Mouse (Mus musculus) kidney, postnatal 4 days (tissue): Measurements from ENCODE around the gene Tdrd6.

Experiments
- DNase-seq, 2 experiments: peaks; one replicate each; pipeline ENCODE4 v3.0.0; 2021; ENCODE audit warnings: mixed read lengths in 2 of 2

Tdrd6 gene

DNA sequence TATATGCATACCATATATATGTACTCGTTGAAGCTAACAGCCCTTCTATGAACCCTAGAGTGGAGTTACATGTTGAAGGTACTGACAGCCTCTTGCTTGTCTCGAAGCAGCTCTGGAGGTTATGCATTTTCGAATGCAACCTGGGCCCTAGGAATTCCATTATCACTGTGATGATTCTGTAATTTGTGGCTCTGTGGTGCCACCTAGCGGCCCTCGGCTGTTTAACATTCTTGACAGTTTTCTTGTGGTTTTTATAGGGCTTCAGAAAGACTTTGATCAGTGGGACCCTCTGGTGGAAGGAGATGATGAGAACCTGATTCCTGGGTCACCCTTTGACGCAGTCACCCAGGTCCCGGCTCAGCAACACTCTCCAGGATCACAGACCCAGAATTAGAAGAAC is 18.5 kb downstream of the Tdrd6 start:
- peak; percentile 77 to 78 for DNase-seq

DNA sequence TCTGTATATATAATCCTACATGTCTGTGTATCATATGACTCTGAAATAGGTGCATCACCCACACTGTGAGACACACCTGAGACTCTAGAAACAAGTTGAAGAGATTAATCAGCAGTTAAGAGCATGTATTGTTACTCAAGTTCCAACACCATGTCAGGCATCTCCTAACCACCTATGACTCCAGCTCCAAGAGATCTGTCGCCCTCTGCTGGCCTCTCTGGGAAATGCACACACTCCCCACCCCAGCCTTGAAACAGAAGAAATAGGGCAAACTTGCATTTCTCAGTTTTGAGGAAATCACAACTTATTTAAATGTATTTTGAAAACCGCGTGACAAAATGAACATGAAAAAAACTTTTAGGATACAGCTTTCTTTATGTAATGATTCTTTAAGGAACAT is 23.4 kb downstream of the Tdrd6 start:
- DNase-seq, result peak; percentile 88

DNA sequence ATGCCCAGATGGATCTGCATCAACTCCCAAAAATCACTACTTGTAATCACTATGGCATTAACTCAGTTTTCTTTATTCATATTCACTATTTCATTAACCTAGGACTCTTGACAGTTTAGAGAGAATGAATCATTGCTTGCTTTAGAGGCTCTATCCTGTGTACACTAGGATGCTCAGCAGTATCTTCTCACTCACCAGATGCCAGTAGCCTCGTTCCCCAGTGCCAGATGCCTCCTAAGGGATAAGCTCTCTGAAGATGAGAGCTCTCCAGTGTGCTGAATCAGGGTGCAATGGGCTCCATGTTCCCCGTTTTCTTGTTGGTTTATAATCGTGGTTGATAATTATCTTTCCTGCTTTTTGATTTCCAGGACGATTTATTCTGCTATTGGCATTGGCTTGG is 31.4 kb downstream of the Tdrd6 start:
- DNase-seq, result no peak

DNA sequence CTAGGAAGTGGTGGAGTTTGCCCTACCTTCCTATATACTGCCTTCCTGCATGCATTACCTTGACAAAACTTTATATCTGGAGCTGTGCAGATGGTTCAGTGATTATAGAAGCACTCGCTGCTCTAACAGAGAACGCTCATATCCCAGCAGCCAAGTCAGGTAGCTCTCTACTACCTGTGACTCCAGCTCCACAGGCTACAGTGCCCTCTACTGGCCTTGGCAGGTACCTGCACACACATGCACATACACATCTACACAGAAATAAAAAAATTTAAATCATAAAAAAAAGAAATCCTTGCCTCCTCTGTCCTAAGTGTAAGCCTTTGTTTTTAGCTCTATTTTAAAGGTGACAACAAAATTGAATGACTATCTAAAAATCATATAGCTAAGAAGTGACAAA is 32.4 kb downstream of the Tdrd6 start:
- DNase-seq, result no peak

DNA sequence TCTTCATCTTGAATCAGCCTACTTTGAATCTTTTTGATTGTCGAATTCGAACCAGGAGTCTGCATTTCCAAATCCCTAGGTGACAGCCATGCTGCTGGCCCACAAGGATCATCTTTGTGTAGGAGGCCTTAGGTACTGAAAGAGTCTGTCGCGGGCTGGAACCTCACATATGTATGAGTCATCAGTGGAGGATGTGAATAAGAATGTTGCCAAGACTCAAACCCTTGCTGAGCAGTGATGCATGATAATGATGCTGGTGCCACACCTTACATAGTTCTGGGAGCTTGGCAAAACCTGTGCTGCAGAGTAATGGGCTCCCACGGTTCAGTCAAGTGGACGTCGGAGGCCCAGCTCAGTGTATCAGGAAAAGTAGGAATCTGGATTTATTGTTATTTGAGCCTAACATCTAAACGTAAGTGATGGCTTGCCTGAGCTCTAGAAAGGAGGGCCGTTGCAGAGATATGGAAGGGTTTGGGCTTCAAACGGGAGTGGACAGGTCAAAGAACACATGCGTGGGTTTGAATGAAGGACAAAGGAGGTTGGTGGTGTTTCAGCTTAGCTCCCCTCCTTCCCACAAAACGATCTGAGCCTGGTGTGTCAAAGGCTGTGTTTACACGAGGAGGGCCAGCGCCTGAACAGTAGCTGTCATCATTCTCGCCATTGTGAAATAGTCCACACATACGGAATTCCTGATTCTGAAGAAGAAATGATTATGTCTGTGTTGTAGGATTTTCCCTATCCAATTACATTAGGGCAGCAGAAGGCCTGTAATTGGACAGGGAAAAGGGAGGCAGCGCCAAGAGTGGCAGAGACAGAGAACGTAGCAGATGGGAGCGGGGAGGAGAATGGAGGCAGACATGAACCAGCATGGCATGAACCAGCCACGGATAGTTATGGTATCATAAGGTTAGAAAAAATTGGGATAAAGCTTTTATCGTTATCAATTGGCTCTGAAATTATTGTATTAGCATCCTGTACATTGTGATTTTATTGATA is 37.5 kb downstream of the Tdrd6 start:
- no peak for DNase-seq

DNA sequence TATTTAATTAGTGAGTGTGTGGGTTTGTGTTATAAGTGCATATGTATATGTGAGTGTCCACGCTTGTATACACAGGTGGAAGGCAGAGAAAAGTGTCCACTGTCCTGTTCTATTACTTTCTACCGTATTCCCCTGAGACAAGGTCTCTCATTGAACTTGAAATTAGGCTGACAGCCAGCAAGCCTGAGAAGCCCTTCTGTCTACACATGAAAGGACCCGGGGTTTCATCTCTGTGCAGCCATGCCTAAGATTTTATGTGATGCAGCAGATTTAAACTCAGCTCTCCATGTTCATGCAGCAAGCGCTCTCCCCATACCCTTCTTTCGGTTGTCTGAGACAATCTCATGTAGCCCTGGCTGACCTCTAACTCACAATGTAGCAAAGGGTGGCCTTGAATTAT is 39.6 kb downstream of the Tdrd6 start:
- DNase-seq, result no peak

DNA sequence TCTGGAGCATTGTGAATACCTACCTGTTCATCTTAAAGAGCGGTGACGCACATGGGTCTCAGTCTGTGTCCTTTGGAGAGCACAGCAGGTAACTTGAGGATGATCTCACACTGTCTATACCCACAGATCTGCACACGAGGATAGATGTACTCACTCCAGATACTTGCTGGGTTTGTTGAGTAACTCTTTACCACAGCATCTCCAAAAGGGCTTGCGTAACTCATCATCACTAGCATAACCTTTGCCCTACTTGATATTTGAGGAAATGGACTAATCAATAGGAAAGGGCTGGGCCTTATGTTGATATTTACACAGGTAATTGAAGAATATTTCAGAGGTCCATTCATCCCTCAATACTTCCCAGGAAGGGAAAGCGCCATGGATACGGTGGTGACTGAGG is 40.3 kb downstream of the Tdrd6 start:
- DNase-seq, result no peak

DNA sequence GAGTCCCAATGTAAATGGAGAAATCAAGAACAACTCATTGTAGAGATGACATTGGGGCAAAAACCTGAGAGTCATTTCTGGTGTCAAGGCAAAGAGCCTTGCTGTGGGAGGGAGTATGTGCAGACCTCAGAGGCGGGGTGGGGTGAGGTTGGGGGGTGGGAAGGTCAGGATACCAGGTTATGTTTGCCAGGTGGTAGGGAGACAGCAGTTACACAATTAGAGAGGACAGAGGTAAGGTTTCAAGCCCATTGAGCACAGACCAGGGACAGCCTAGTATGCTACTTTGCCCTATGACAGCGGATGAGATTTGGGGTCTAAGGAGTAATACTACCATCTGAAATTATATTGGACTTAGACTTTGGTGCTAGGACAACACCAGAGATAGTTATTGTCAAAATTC is 42.8 kb downstream of the Tdrd6 start:
- DNase-seq, result no peak

DNA sequence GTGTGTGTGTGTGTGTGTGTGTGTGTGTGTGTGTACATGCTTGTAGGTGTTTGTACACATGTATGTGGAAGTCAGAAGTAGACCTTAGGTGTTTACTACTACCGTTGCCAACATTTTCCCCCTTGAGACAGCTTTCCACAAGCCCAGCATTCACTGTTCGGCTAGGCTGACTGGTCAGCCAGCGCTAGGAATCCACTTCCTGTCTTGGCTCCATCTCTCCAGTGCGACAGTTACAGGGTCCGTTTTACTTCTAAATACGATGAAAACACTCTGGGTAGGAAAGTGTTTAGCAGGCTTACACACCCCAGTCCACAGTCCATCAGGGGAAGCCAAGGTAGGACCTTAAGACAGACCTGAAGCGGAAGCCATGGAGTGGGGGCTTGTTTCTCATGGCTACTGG is 45.3 kb downstream of the Tdrd6 start:
- peak in 1 of 2 experiments; percentile 23 for DNase-seq

DNA sequence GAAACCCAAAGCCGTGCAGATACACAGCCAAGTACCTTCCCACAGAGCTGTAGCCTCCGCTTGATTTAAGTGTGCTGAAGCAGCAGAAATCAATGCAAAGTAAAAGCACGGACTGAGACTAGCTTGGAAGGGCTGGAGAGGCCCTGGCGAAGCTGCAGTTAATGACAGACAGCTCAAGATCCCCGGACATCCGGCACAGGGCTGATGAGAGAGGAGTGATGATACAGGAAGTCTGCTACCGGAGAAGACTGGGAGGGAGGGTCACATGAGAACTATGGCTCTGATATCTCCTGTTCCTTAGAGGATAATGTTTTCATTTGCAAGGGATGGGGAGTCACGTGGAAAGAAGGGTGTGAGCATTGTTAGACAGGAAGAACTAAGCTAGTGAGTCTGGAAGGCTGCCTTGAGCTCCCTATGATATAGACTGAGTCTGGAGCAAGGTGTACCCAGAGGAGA is 49.1 kb downstream of the Tdrd6 start:
- DNase-seq, result peak; percentile 60 to 73

DNA sequence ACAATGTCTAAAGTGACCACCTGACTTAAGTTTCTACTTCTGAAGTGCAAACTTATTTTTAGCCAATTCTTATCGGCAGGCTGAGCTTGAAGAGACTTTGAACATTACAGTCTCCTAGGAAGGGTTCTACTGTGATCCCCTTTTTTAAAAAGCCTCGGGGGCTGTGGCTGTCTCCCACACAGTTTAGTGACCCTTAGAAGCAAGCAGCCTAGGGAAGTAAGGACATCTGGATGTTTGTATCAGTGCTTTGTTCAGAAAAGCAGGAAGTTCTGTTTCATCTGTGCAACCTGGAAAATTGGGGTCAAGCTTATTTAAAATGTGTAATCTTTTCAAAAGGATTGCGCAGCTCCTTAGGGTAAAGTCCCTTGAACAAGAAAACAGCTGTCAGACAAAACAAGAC is 49.6 kb downstream of the Tdrd6 start:
- DNase-seq, result no peak

DNA sequence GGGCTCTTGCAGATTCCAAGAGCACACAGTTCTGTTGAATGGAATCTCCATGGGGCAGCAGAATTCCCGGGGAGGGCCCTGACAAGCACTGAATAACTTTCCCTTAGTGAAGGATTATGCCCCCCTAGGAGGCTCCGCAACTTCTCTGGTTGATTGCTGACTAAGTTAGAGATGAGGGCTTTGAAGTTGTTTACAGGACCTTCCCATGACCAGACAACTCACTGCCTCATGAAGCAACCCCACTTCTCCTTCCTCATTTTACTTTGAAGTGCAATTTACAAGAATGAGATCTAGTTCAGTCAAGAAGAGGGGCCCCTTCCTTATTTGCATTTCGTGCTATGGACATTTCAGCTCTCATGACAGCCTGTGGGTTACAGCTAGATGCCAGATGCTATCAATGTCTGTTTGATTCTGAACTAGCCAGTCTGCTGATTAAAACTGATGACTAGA is 56.5 kb downstream of the Tdrd6 start:
- DNase-seq, result no peak

DNA sequence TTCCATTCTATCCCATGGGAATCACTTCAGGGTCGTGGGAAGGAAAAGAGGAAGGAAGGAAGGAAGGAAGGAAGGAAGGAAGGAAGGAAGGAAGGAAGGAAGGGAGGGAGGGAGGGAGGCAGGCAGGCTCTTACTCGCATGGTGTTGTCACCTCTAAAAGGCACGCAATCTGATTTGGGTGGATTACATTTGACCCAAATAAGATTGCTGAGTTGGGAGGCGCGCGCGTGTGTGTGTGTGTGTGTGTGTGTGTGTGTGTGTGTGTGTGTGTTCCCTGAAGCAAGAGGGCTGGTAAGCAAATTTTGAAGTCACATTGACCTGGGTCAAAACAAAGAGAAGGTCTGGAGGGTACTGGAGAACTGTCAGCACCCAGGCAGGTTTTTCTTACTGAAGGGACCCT is 60.8 kb downstream of the Tdrd6 start:
- peak; percentile 8 to 14 for DNase-seq

DNA sequence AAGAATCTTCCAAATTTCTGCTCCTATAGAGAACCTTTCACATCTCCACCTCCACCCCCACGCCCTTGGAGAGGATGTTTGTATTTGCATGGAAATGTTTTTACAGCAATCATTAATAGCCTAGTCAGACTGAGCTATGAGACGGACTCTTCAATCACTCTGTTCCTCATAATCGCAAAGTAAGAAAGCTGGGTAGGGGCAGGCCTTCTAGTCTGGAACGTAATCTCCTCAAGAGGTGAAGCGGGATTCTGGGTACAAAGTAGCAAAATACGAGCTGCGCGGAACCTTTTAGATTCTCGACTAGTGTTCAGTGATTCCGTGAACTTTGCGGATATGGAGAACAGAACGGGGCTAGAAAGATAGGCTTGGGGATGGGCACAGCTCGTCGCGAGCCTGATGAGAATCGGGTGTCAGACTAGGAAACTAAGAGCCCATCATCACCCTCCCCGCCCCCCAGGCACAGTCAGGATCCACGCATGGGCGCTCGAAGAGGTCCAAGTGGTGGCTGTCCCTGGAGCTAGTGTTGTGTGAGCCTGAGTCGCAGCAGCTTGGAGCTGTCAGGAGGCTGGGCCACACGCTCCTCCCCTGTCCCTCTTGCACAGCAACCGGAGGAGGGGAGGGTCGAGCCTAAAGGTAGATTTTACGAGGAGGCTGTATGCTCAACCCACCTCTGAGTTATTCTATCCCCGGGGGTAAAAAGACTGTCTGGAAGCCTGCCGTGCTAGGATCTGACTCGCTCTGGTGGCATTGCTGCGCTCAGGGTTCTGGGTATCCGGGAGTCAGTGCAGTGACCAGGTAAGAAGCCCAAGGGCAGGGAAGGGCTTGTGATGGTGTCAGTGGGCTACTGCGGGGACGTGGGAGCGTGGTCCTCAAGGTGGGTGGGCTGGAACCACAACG is 61.9 kb downstream of the Tdrd6 start, which contains the start of gene Pla2g7:
Pla2g7 (plus strand) TSS at position 107 of the 897 bp plus-strand sequence.
- peak; percentile 78 to 86 for DNase-seq

DNA sequence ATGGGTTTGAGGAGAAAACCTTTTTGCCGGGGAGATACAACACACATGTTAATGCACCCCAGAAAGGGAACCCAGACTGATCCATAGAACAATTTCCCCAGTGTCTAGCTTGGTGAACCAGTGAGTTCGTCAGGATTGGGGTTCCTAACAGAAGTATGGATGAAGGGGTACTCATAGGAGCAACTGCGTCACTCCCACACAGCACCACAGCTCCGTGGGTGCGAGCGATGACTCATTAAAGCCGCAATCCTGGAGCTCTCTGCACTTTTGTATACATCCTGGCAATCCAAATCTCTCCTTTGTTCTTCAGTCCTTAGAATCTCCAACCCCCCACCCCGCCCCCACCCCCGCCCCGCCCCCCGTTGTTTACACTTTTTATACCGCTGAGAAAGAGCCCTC is 62.5 kb downstream of the Tdrd6 start:
- no peak for DNase-seq
